Mouse (Mus musculus): ENCODE results near the gene Ddhd1.

The Ddhd1 gene

DNA sequence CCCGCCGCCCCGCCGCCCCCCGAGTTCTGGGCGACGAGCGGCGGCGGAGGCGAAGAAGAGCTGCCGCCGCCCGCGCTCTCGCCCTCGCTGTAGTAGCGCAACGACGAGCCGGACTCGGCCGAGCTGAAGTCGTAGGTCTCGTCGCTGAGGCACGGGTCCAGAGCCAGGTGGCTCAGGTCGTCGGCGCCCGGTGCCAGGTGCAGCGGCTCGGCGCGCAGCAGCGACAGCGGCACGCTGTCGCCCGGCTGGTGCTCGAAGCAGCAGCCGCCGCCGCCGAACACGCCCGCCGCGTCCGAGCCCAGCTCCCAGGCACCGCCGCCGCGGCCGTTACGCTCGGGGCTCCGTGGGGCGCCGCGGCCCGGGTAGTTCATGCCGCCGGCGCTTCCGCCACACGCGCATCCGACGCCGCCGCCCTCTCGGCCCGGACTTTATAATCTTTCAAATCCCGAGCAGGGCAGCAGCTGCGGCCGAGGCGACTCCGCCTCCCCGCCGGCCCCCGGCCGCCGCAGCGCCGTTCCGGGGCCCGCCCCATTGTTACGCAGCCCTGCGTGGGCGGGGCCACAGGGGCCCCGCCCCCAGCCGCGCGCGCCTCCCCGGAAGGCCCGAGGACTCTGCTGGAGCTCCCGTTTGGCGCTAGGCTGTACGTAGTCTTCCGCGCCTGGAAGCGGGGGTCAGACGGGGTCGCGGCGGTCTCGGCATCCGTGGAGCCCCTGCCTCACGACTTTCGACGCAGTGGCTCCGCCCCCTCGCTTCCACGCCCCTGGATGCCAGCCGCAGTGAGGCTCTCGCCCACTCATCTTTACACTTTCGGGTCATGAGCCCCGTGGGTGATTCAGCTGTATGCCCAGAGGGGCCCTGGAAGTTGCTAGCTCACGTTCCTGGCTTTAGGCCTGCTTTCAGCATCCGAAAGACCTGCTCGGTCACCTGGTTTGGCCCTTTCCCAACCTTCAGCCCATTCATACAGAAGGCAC lies at the start of gene Ddhd1:
TSS of gene Ddhd1 (minus strand) at position 503 of the 971 bp plus-strand sequence.
- in situ Hi-C loops (cut with MboI; ENCODE audit: low pct_unique_long_range_greater_than_20kb in 1 of 2, low sequenced_read_pairs in 2 of 2, unreplicated experiment in 1 of 2), result no loop called here

DNA sequence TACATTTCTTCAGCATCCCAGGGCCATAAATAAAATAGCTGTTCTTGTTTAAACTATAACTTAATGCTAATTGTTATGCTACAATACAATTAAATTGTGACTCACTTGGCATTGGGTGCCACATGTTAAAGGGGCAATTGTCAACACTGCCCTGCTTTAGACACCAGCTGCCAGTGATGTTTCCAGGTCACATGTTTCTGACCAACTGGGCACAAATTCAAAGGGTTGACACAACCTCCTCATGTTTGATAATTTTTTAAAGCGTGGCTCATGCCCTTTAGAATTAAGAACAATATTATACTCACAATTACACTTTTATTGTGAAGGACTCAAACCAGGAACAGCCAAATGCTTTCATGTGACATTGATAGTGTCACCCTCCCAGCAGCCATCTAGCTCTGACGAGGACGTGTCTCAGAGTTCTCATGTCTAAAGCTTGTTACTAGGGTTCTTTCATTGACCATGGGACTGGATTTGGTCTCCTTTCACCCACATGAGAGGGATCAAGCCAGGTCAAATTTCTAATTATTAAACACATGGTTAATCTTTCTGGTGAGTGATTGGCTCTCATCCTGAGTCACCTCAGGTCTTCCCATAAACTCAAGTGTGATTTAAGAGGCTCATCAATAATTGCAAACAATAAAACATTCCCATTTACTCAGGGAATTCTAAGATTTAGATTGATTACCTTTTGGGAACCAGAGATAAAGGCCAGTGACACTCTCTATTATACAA lies 49.4 kb upstream of the Ddhd1 start:
- in situ Hi-C loops (cut with MboI; ENCODE audit: low pct_unique_long_range_greater_than_20kb in 1 of 2, low sequenced_read_pairs in 2 of 2, unreplicated experiment in 1 of 2), result no loop called here

DNA sequence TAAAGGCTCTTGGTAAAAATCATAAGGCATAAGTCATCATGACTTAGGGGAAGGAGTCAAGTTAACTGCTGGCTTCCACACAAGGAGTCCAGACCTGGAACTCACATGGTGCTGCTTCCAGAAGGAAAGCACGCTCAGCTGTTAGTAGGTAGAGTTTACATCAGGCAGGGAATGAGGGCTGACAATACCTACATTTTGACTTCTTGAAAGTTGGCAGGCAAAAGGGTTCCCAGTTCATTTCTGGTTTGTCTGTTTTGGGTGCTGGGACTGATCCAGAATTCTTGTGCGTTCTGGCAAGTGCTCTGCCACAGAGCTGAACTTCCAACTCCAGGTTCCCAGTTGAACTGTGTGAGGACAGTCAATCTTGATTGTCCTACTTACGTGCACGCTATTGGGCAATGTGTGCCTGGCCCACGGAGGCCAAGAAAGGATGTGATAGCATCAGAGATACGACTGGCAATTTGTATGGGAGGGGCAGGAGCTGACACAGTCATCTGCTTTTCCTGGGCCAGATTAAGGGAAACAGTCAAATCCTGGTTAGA lies 42.2 kb upstream of the Ddhd1 start:
- in situ Hi-C loops (cut with MboI; ENCODE audit: low pct_unique_long_range_greater_than_20kb in 1 of 2, low sequenced_read_pairs in 2 of 2, unreplicated experiment in 1 of 2), result no loop called here

DNA sequence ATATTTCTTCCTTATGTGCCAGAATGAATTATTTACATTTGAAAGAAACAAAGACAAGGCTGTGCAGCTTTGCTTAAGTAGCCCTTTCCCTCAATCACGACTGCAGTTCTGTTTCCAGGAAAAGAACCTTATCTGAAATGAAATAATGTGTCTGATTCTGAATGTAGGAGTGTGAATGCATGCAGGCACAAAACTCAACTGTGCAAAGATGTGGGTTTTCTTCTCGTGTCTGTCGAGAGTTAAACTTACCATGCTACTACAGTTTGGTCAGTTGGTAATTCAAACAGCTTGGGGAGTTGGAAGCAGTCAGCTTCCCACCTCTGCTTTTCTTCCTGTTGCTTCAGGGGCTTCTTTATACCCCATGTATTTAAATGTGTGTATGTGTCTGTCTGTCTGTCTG lies 40.9 kb upstream of the Ddhd1 start:
- in situ Hi-C loops (cut with MboI; ENCODE audit: low pct_unique_long_range_greater_than_20kb in 1 of 2, low sequenced_read_pairs in 2 of 2, unreplicated experiment in 1 of 2), result no loop called here

DNA sequence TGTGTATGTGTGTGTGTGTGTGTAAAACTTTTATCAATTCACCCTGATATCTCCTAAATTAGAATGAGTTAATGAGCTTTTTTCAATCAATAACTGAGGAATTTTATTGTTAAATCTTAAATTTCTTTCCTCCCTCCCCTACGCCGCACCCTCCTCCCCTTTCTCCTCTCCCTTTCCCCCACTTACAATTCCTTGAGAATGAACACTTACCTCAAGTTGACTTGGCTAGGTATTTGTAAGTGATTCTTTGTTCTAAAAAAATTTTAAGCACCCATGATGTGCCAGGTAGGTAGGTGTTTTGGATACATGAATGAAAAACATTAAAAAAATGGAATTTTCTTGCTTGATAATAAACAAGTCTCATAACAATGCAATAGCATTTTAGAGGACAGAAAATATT lies 38.2 kb upstream of the Ddhd1 start:
- in situ Hi-C loops (cut with MboI; ENCODE audit: low pct_unique_long_range_greater_than_20kb in 1 of 2, low sequenced_read_pairs in 2 of 2, unreplicated experiment in 1 of 2), result no loop called here

DNA sequence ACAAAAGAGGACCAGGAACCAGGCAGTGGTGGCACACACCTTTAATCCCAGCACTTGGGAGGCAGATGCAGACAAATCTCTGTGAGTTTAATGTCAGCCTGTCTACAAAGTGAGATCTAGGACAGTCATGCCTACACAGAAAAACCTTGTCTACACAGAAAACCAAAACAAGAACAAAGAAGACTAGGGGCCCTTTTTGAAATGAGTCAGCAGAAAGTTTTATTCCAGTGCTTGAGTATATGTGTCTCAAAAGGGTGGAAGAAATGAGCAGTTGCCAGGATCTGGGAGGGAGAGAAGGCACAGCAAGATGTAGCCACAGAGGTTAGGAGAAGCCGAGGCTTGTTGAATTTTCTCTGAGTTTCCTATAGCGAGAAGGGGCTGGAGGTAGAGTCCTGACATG lies 35.9 kb upstream of the Ddhd1 start:
- in situ Hi-C loops (cut with MboI; ENCODE audit: low pct_unique_long_range_greater_than_20kb in 1 of 2, low sequenced_read_pairs in 2 of 2, unreplicated experiment in 1 of 2), result no loop called here

DNA sequence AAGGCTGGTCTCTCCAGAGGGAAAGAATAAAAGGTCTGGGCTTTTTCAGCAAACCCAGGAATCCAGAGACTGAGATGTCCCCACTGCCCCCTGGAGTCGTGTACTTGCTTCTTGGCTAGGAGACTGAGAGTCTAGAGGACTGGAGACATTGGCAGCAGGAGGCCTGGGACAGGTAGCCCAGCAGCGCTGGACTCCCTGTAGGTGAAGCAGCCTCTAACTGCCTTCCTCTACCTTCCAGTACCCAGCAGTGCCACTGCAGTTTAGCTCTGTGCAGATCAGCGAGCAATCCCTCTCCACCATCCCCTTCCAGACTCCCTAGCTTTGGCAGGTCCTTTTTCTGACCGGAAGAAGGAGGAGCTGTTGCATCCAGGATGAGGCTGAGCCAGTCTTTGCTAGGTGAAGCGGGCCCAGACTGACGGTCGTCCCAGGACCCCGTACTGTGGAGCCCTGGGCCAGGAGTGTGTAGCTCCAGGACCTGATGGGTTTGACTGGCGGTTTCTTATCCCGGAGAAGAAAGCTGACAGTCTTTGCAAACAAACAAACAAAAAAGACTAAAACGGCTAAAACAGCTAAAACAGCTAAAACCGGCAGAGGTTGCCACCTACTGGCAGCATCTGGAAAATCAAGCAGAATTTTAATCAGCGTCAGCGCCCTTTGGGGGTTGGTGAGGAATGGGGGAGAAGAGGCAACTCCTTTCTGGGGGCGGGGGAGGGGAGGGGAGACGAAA lies 32.7 kb upstream of the Ddhd1 start:
- in situ Hi-C loops (cut with MboI; ENCODE audit: low pct_unique_long_range_greater_than_20kb in 1 of 2, low sequenced_read_pairs in 2 of 2, unreplicated experiment in 1 of 2), result no loop called here

DNA sequence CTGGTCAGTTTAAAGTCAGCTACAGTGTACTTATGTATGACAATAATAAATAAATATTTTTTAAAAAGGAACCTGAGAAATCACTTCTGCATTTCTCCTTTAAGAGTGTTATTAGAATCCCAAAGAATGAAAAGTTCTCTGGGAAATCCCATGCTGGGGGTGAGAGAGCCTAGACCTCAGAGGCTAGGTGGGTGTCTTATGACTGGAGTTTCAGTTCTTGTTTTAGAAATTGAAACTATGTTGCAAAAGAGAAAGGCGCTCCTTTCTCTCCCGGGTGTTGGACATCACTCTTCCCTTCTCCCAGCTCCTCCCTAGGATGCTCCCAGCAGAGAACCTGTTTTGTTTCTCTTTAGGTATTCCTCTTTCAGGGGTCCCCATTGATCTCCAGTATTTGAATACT lies 27.4 kb upstream of the Ddhd1 start:
- in situ Hi-C loops (cut with MboI; ENCODE audit: low pct_unique_long_range_greater_than_20kb in 1 of 2, low sequenced_read_pairs in 2 of 2, unreplicated experiment in 1 of 2), result loop anchor here in 1 of 2 experiments (10.0 kb wide), 1 partner anchor 271 kb away; no protein-coding TSS in a partner anchor

DNA sequence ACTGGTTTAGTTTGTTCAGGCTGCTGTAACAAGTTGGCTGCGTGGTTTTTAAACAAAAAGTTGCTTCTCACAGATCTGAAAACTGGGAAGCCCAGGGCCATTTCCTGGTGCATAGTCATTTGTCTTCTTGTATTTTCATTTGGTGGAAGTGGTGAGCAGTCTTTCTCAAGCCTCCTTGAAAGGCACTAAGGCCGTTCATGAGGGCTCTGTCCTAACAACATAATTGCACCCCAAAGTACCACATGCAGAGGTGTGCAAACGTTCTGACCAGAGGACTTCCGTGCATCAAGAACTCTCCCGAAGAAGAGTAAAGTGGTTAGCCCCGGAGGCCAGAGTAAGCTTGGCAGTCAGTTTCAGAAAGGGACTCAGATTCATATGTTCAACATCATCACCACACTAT lies 18.8 kb upstream of the Ddhd1 start:
- in situ Hi-C loops (cut with MboI; ENCODE audit: low pct_unique_long_range_greater_than_20kb in 1 of 2, low sequenced_read_pairs in 2 of 2, unreplicated experiment in 1 of 2), result no loop called here

DNA sequence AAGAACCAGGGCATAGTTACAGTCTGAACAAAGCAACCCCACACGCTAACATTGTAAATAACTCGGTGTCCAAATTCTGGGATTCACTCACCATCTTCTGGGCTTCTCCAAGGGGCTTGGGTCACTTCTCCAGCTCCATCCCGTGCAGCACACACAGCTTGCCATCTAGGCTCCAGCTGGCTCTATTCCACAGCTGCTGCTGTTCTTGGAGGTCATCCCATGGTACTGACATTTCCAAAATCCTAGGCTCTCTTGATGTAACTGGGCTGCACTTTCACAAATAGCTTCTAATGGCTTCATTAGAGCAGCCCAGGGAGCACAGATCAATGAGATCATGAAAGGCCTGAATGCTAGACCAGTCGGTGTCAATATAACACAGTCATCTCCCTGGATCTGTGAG lies 10.4 kb upstream of the Ddhd1 start:
- in situ Hi-C loops (cut with MboI; ENCODE audit: low pct_unique_long_range_greater_than_20kb in 1 of 2, low sequenced_read_pairs in 2 of 2, unreplicated experiment in 1 of 2), result no loop called here

DNA sequence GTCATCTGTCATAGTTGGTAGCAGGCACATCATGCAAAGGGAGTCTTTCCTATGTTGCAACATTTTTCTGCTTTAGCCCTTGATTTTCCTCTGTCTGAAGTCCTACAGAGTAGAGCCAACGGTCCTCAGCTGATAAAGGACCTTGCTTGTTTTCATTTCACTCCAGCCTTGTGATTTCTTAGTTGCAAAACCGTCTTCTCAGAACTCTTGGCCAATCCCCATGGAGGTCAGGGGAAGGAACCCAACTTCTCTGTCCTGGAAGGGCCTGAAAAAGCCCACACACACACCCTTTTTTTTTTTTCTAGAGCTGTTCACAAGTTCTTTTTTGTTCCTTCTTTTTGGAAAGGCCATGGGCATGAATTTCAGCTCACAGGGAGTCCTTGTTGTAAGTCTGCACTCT lies 9.3 kb upstream of the Ddhd1 start:
- in situ Hi-C loops (cut with MboI; ENCODE audit: low pct_unique_long_range_greater_than_20kb in 1 of 2, low sequenced_read_pairs in 2 of 2, unreplicated experiment in 1 of 2), result no loop called here

DNA sequence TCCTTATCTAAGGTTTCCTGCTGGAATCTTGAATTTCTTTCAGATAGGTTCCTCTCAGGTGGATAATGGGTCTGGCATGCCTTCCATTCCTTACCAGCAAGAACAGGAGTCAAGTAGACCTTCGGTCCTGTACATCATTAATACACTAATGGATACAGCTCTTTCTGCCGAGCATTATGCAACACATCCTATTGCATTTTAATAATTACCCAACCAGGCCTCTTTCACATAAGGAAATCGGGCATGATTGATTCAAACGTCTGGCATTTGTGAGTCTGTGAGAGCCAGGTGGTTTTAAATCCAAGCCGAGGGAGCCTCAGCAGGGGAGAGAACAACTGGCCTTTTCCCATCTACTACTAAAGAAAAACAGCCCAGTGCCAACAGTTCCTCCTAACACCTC lies 3.6 kb upstream of the Ddhd1 start:
- in situ Hi-C loops (cut with MboI; ENCODE audit: low pct_unique_long_range_greater_than_20kb in 1 of 2, low sequenced_read_pairs in 2 of 2, unreplicated experiment in 1 of 2), result no loop called here

DNA sequence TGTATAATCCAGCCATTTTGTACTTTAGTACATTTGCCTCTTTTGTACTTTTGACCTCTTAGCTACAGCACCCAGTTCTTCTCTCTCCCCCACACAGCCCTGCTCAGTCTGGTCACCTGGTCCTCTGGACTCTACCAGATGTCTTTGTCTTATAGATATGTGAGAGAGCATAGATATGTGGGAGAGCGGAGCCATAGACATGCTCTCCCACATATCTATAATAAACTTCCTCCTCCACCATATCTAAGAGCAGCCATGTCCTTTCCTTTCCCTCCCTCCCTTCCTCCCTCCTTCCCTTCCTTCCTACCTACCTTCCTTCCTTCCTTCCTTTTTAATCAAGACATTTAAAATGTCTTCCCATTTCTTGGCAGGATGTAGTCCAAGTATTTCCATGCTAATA lies 2.4 kb upstream of the Ddhd1 start:
- in situ Hi-C loops (cut with MboI; ENCODE audit: low pct_unique_long_range_greater_than_20kb in 1 of 2, low sequenced_read_pairs in 2 of 2, unreplicated experiment in 1 of 2), result no loop called here

DNA sequence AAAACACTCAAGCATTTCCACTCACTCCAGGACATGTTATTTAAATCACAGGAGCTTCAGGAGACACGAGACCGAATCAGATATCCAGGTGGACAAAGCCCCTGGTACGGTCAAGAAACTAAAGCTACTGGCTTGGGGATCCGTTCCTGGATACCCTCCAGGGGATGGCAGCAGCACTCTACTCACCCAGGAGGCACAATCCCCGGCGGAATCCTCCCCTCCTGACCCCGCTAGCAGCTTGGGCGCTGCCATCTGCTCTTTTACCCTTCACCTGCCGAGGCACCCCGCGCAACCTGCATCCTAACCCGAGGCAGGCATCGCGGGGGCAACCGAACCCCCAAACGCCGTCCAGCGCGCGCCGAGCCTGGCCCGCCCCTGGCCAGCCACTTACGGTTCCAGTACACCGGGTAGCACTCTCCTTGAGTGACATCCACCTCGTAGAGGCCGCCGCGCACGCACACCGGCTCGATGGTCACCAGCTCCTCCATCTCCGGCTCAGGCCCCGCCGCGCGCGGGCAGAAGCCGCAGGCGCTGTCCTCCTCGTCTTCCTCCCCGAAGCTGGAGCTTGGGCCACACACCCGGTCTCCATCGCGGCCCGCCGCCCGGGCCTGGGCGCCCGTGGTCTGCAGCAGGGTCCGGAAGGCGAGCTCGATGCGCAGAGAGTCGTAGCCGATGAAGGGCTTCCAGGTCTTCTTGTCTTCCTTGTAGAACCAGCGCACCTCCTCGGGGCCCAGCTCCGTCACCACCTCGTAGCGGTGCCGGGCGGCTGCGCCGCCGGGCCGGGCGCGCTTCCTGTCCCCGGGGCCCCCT lies 907 bp downstream of the Ddhd1 start:
- in situ Hi-C loops (cut with MboI; ENCODE audit: low pct_unique_long_range_greater_than_20kb in 1 of 2, low sequenced_read_pairs in 2 of 2, unreplicated experiment in 1 of 2), result no loop called here

DNA sequence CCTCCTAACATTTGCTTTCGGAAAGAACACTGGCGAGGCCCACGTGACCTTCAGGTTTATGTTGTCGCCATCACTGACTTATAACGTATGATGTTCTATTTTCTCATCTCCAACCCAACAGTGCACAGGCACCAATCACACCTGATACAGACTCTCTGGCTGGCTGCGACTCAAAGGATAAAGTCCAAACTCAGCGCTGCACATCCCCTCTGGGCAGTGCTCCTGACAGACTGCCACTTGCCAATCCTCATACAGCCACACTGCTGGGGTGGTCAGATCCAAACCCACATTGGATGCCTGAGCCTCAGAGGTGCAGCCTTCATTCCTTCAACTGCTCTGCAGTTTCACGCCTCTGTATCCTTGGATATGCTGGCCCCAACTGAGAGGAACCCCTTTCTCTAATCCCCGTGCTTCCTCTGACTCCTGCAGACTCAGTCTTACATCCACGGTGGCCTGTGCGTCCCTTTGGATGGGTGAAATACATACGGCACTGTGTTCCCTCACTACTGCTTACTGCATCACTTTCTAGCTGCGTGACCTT lies 3.0 kb downstream of the Ddhd1 start:
- in situ Hi-C loops (cut with MboI; ENCODE audit: low pct_unique_long_range_greater_than_20kb in 1 of 2, low sequenced_read_pairs in 2 of 2, unreplicated experiment in 1 of 2), result no loop called here

DNA sequence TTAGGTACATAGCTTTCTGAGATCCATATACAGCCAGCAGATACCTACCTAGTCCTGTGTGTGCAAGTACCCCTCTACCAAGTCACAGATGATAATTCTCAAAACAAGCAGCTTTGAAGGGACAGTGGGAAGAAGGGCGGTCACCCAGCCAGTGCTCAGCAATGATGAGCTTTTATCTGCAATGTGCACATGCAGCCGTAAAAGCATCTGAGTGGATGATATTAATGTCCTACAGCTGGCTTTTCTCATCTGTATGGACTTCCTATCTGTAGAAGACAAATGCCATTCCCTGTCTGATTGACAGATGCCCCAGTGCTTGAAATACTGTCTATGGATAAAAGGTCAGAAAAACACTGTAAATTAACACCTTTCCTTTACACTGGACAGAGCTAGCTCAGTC lies 4.2 kb downstream of the Ddhd1 start:
- in situ Hi-C loops (cut with MboI; ENCODE audit: low pct_unique_long_range_greater_than_20kb in 1 of 2, low sequenced_read_pairs in 2 of 2, unreplicated experiment in 1 of 2), result no loop called here

DNA sequence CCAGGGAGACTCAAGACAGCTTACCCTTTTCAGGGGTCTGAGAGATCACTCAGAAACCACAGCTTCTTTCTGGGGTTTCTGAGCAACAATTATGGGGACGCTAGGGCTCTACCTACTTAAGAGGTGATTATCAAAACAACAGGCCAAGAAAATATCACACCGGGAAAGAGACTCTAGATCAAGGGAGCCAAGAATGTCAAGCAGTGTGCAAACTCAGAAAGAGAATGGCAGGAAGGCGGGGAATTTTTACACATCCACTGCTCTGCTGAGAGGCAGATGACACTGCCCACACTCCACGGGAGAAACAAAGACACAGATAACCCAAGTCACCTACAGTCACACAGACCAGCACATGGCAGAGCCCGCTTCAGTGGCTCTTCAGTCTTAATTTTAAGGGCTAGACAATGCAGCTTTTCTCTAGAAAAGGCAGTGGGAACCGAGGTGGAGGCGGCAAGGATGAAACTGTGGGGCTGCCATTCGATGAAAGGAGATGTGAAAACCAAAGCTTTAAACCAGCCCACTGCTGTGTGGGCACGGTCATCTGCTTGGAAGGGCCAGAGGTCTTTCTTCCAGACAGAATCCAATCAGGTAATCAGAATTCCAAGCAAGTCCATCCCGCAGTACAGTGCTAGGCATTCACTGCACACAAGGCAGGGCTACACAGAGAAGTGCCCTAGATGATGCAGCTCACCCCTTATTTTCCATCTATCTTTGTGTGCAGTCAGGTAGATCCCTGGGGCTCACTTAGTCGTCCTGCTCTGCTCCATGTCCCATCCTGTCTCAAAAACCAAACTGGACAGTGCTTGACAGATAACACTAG lies 8.7 kb downstream of the Ddhd1 start:
- in situ Hi-C loops (cut with MboI; ENCODE audit: low pct_unique_long_range_greater_than_20kb in 1 of 2, low sequenced_read_pairs in 2 of 2, unreplicated experiment in 1 of 2), result no loop called here

Measured in mouse embryonic stem cell (cell line).